Mouse (Mus musculus): Measurements from ENCODE around the gene Zfp655. TPM values are rescaled to one million over a fixed set of nuclear protein-coding genes. Genes with fewer than 3 reads are reported as not detected.
"Not testable (repeated sequence)": the region's sequence is repeated elsewhere in the genome, so short reads cannot be mapped to it uniquely, and the experiment has no call there.

Gene Zfp655
- 46.6 and 49.8 TPM in 2 replicates for total RNA-seq (2021)
- long read RNA-seq, experiment 1, full-length matches to known transcripts: 33 of 48 reads
- long read RNA-seq, experiment 1, partial matches to known transcripts: 5 of 48 reads
- long read RNA-seq, experiment 1, other reads (novel, unspliced or antisense): 10 of 48 reads
- long read RNA-seq, experiment 2, full-length matches to known transcripts: 23 of 37 reads
- long read RNA-seq, experiment 2, partial matches to known transcripts: 2 of 37 reads
- long read RNA-seq, experiment 2, other reads (novel, unspliced or antisense): 12 of 37 reads

GRCm38 (mm10) chr5:145231367-145231871 is at the start of gene Zfp655:
Zfp655 (plus strand) TSS chr5:145231715.
- peak; percentile 99 for DNase-seq

- no peak for DNase-seq
These were observed 46.3 kb upstream of the Zfp655 start for GRCm38 (mm10) chr5:145185244-145185643.

GRCm38 (mm10) chr5:145189416-145189815 is 42.1 kb upstream of the Zfp655 start:
- no peak for DNase-seq

GRCm38 (mm10) chr5:145190373-145190772 is 41.1 kb upstream of the Zfp655 start:
- peak; percentile 16 for DNase-seq

- DNase-seq: peak; percentile 96
These were observed 40.4 kb upstream of the Zfp655 start for GRCm38 (mm10) chr5:145190875-145191798.

- no peak for DNase-seq
These were observed 39.6 kb upstream of the Zfp655 start, which contains the start of gene Atp5j2 for GRCm38 (mm10) chr5:145191962-145192361. Atp5j2 (minus strand) TSS chr5:145192062.

GRCm38 (mm10) chr5:145200387-145200786 is 31.1 kb upstream of the Zfp655 start:
- DNase-seq: no peak

- peak; percentile 85 for DNase-seq
These were observed 30.1 kb upstream of the Zfp655 start, which contains the start of gene Zkscan14 for GRCm38 (mm10) chr5:145201321-145201991. Zkscan14 (minus strand) TSS chr5:145201868.

- DNase-seq: no peak
These were observed 29.1 kb upstream of the Zfp655 start for GRCm38 (mm10) chr5:145202446-145202845.

GRCm38 (mm10) chr5:145203936-145204691 is 27.4 kb upstream of the Zfp655 start, which contains the start of gene Zkscan5:
Zkscan5 (plus strand) TSS chr5:145204562.
- peak; percentile 99 for DNase-seq

GRCm38 (mm10) chr5:145205041-145205440 is 26.5 kb upstream of the Zfp655 start:
- no peak for DNase-seq

GRCm38 (mm10) chr5:145207385-145207784 is 24.1 kb upstream of the Zfp655 start:
- no peak for DNase-seq

GRCm38 (mm10) chr5:145207954-145208353 is 23.6 kb upstream of the Zfp655 start:
- DNase-seq: no peak

- not testable (repeated sequence) for DNase-seq
These were observed 23.1 kb upstream of the Zfp655 start for GRCm38 (mm10) chr5:145208391-145208790.

GRCm38 (mm10) chr5:145211340-145211739 is 20.2 kb upstream of the Zfp655 start:
- no peak for DNase-seq

- DNase-seq: no peak
These were observed 19.3 kb upstream of the Zfp655 start for GRCm38 (mm10) chr5:145212216-145212615.

GRCm38 (mm10) chr5:145213505-145213904 is 18.0 kb upstream of the Zfp655 start:
- DNase-seq: no peak

GRCm38 (mm10) chr5:145214679-145215078 is 16.8 kb upstream of the Zfp655 start:
- DNase-seq: no peak

GRCm38 (mm10) chr5:145217746-145218145 is 13.8 kb upstream of the Zfp655 start:
- no peak for DNase-seq

- DNase-seq: no peak
These were observed 13.3 kb upstream of the Zfp655 start for GRCm38 (mm10) chr5:145218206-145218605.

- no peak for DNase-seq
These were observed 12.8 kb upstream of the Zfp655 start for GRCm38 (mm10) chr5:145218671-145219070.
